Mouse (Mus musculus) kidney, adult 18-20 months (tissue): ENCODE measurements around the gene Ctcfl.

Experiments
- DNase-seq: peaks from one replicate; pipeline ENCODE4 v3.0.0; 2021

The Ctcfl gene

DNA sequence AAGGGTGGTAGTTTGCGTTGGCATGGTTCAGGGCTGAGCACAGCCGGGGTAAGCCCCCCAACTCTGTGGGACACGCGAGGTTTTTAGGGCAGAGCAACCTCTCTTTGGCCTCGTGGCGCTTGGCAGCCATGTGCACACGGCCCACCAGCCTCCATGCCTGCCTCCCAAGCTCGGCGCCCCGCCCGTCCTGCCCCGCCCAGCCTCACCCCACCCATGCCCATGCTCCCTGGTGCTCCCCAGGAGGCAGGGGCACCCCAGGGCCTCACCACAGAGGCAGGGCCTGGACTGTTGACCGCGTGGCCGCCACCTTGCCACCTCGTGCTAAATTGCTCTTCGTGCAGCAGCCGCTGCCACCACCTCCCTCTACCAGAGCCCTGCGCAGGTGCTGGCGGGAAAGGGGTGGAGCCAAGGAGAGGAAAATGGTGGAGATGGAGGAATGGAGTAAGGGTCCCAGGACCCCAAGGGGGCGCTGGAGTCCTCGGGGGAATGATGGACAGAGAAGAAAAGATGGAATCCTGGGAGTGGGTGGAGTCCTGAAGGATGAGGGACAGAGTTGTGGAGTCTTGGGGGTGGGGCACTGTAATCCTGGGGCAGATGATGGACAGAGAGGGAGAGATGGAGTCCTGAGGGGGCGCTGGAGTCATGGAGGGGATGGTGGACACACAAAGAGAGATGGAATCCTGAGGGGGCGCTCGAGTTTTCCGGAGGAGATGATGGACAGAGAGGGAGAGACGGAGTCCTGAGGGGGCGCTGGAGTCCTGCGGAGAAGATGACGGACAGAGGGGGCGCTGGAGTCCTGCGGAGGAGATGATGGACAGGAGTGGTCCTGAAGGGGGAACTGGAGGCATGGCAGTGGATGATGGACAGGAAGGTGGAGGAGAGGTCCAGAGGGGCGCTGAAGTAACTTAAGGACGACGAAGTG lies at the start of gene Ctcfl:
Gene Ctcfl, minus strand, starts transcription at position 503 of the 922 bp plus-strand sequence.
- DNase-seq, result no peak

DNA sequence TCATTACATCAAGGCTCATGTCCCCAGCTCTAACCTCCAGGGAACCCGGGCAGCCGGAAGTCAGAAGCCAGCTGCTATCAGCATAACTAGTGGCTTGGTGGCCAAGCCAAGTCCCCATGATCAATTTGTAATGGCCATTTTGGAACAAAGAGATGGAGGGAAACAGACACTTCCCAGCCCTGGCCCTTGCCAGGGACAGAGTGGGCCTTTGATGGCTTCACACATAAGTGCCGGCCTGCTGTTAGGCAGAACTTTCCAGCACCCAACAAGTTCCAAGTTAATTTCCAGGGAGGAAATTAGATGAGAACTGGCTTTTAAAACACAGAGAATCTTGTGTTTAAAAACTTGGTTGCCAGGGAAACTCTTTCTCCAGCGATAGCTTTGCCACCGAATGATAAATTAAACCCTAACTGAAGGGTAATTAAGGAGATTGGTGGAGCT lies 49.1 kb upstream of the Ctcfl start:
- peak; percentile 24 for DNase-seq

DNA sequence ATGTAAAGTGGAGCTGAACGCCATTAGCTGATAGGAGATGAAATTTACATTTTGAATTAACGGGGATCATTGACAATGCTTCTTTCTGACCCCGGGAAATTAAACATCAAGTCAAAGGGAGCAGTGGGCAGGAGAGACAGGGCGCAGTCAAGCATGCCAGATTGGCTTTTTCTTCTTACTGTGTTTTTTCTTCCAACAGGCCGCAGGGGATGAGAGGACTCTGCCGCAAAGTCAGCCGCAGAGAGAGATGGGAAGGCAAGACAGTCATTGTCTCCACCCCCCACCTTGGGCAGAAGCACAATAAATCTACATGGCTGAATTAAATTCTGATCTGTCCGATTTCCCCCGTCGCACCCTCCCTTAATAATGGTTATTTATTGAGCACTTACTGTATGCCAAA lies 46.0 kb upstream of the Ctcfl start:
- DNase-seq, result peak; percentile 23

DNA sequence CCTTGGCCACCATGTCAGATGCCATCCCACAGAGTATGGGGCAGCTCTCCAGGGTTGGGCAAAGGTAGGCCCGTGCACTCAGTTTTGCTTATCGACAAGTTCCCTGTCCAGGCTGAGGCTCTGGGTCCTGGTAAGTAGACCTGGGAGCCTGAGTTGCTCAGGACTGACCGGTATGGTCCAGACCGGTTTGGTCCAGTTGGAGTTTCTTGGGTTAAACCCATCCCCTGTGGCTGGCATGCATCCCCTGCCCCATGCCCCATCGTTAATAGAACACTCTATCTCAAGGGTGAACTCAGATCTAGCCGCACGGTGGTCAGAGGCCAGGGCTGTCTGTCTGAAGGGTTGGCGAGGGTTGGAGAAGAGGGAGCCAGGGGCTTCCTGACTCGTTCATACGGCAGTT lies 45.6 kb upstream of the Ctcfl start:
- DNase-seq, result peak; percentile 63

DNA sequence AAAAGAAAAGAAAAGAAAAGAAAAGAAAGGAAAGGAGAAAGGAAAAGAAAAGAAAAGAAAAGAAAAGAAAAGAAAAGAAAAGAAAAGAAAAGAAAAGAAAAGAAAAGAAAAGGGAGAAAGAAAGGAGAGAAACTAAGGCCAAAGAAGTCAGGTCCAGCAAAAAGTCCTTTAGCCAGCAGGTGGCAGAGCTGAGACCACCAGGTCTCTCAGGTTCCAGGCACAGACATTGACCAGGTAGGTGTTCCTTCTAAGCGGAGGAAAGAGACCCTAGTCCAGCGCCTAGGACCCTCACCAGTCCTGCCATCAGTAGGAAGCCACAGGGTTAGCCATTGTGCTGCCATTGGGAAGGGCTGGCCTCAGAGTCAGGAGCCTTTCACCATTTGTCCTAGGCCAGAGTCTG lies 45.0 kb upstream of the Ctcfl start:
- DNase-seq, result peak; percentile 78

DNA sequence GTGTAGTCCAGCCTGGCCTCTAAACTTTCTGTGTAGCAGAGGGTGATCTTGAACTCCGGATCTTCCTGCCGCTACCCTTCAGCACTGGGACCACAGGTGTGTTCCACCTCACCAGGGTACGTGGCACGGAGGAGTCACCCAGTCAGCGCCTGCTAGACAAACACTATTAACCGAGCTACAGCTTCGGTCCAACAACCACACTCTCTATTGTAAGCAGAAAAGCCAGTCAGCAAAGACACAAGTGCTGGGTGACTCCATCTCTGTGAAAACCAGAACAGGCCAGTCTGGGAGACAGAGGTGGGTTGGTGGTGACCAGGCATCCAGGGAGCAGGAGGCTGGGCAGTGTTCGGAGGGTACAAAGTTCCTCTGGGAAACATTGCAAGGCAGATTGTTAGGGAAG lies 44.1 kb upstream of the Ctcfl start:
- no peak for DNase-seq

DNA sequence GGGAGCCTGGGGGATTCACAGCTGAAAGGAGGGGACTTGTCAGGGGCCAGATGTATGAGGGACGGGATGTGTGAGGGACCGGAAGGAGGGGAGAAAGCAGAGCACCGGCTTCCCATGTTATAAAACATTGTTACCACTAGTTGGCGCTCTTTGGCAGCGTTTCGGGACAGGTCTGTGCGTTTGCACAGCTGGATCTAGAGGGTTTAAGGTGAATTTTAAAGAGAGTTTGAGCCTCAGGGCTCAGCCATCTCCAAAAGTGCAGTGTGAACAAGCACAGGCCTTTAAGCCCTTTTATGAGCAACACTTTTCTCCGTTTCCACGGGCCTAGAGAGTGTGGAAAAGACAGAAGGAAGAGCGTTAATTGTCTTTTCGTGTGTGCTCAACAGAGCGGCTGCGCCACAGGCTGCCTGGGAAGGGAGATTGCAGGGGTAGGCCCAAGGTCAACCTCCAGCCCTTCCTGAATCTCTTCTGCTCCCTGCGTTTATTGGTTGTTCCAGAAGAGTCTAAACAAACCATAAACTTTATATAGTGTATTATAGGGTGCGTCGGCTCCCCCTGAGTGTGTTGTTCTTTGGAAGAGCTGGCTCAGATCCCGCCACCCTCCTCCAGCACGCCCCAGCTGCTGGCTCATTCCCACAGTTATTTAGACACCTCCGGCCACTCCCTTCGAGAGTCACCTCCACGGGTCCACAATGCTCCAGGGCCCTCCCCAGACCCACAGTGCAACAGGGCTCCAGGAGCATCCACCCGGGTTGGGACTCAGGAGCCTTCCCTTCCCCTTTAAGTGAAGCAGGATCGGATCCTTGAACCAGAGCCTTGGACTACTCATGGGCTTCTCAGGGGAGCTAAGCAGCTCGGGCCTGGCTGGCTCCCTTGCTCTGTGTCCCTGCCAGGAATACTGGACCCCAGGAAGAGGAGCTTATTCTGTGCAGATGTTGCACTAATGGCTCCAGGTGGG lies 40.3 kb upstream of the Ctcfl start:
- DNase-seq, result peak; percentile 82

DNA sequence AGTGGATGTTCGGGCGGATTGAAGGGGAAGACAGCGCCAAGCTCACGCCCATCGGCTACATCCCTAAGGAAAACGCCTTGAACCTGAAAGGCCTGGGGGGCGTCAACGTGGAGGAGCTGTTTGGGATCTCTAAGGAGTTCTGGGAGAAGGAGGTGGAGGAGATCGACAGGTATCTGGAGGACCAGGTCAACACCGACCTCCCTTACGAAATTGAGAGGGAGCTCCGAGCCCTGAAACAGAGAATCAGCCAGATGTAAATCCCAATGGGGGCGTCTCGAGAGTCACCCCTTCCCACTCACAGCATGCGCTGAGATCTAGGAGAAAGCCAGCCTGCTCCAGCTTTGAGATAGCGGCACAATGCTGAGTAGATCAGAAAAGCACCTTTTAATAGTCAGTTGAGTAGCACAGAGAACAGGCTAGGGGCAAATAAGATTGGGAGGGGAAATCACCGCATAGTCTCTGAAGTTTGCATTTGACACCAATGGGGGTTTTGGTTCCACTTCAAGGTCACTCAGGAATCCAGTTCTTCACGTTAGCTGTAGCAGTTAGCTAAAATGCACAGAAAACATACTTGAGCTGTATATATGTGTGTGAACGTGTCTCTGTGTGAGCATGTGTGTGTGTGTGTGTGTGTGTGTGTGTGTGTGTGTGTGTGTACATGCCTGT lies 39.2 kb upstream of the Ctcfl start:
- peak; percentile 44 for DNase-seq

DNA sequence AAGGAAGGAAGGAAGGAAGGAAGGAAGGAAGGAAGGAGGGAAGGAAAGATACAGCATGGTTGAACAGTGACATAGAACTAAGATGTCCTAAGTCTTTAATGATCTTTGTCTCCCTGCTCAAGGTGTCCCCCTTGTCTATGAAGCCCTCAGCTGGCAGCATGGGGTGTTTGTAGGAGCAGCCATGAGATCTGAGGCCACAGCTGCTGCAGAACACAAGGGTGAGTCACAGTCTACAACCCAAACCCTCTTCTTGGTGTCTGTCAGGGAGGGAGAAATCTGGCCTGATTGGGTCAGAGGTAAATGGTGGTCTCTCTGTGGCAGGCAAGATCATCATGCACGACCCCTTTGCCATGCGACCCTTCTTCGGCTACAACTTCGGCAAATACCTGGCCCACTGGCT lies 38.5 kb upstream of the Ctcfl start:
- DNase-seq, result no peak

DNA sequence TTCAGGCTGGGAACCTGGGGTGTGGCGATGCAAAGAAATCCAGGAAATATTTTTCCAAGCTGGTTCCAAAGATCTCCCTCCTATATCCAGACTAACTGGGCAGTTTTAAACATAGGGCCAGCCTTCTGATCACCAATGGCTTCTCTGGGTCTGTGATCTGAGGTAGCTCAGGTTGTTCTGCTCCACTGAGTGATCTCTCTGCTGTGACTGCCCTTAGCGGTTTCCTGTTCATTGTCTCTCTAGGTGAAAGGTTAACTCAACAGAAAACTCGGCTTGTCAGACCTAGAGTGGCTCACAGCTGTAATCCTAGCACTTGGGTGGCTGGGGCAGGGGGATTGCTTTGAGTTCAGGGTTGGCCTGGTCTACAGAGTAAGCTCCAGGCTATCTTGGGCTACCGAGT lies 38.1 kb upstream of the Ctcfl start:
- DNase-seq, result no peak

DNA sequence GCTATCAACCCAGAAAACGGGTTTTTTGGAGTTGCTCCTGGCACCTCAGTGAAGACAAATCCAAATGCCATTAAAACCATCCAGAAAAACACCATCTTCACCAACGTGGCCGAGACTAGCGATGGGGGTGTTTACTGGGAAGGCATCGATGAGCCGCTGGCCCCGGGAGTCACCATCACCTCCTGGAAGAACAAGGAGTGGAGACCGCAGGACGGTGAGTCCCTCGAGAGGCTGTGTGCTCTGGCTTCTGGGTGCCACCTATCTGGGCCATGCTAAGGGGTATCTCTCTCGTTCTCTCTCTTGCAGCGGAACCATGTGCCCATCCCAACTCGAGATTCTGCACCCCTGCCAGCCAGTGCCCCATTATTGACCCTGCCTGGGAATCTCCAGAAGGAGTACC lies 37.6 kb upstream of the Ctcfl start:
- no peak for DNase-seq

DNA sequence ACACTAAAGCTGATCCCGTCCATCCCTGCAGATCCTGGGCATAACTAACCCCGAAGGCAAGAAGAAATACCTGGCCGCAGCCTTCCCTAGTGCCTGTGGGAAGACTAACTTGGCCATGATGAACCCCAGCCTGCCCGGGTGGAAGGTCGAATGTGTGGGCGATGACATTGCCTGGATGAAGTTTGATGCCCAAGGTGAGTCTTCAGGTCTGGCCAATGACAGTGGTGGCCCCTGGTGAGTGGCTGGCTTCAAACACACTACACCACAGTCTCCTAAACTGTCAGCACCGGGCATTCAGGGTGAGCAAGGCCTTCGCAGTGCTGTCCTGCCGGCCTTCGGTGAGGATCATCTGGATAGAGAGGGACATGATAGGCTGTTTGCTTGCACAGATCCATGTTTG lies 36.6 kb upstream of the Ctcfl start:
- DNase-seq, result peak; percentile 46

DNA sequence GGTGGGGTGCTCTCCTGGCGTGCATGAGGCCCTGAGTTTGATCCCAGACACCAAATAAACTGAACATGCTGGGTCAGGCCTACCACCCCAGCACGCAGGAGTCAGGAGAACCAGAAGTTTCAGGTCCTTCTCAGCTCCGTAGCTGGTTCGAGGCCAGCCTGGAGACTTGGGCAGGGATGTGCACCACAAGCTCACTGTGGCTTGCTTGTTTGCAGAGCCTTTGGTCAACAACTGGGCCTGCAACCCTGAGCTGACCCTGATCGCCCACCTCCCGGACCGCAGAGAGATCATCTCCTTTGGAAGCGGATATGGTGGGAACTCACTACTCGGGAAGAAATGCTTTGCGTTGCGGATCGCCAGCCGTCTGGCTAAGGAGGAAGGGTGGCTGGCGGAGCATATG lies 35.6 kb upstream of the Ctcfl start:
- DNase-seq, result peak; percentile 28

DNA sequence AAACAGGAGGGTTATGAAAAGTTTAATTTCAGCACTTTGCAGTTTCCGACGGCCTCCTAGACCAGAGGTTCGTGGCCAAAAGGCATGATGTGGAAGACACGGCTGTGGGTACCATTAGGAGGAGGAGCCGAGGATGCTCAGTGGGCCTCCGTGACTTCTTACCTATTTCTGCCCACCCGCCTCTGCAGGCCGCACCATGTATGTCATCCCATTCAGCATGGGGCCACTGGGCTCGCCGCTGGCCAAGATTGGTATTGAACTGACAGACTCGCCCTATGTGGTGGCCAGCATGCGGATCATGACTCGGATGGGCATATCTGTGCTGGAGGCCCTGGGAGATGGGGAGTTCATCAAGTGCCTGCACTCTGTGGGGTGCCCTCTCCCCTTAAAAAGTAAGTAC lies 35.2 kb upstream of the Ctcfl start:
- peak; percentile 33 for DNase-seq

DNA sequence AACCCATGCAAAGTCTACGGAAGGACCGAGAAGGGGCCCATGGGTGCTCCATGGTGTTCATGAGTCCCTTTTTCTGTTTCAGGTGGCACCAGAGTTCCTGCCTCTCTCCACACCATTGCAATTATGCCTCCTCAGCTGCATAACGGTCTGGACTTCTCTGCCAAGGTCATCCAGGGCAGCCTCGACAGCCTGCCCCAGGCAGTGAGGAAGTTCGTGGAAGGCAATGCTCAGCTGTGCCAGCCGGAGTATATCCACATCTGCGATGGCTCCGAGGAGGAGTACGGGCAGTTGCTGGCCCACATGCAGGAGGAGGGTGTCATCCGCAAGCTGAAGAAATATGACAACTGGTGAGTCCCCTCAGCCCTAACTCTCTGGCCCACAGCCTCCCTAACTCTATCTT lies 33.9 kb upstream of the Ctcfl start:
- no peak for DNase-seq

DNA sequence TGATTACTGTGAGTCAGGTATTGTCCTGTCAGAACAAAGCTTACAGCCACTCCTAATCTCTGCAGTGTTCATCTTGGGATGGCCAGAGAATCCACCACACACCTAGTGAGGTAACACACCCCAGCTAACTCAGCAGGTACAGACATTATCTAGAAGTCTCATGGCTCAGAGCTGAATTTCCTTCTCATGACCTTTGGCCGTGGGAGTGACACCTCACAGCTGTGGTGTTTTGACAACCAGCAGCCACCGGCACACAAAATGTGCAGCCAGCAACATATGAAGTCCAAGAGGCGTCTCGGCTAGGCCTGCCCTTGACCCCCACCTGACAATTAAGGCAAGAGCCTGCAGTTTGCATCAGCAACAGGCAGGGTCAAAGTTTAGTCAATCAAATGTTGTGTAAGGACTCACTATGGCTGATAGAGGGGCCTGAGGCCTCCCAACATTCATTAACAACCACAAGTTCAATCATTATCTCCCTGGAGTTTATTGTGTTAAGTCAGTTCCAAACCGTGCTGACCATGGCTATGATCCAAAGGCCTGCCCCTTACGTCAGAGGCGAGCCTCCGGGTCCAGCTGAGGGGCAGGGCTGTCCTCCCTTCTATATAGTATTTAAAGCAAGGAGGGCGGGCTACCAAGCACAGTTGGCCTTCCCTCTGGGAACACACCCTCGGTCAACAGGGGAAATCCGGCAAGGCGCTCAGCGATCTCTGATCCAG lies 33.3 kb upstream of the Ctcfl start, which contains the start of gene Pck1:
Gene Pck1, plus strand, starts transcription at position 613 of the 716 bp plus-strand sequence.
- DNase-seq, result peak; percentile 91

DNA sequence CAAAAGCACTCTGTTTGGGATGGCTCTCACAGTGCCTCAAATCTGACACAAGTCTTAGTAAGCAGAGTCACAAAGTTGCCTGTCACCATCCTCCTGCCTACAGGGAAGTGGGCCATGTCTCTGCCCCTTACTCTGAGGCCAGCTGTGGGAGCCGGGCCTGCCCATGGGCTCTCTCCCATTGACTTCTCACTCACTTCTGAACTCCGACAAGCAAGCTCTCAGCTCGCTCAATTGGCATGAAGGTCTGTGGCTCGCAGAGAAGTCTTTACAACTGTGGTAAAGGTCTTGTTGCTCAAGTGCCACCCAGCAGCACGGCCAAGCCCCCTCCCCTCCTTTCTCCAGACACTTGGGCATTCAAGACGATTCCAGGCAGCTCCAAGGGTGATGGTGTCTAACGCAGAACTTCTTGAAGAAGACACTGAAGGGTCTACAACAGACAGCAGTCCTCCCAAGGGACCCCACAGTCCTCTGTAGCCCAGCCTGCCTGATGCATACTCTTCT lies 32.5 kb upstream of the Ctcfl start:
- no peak for DNase-seq

DNA sequence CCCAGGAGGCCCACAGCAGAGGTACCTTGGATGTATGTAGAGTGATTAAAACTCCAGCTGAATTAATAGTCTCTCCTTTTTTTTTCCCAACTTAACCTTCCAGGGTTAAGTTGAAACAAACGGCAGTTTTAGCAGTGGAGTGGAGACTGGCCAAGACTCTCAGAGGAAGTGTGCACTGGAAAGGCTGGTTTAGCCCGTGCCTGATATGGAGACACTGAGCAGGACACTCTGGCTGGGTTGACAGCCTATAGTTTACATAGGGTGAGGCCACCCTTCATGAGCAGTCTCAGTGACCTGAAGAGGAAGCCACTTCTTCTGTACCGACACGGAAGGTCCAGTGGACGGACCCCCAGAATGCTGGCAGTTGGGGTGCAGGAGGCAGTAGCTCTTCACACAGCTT lies 32.0 kb upstream of the Ctcfl start:
- DNase-seq, result no peak

DNA sequence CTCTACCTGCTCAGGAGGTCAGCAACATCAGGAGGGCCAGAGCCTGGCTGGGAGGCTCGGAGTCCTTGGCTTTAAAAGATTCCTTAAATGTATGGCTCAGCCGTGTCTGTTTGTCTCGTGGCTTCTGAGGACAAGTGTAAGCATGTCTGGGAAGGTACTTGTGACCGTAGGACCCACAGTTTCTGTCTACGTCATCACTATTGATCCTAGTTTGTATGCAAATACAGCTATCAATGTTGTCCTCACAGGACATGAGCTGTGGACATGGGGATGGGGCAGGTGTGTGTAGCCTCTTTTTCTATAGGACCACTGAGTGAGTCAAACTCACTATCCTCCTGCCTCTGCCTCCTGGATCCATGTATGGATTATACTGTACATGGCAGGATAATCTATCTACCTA lies 28.7 kb upstream of the Ctcfl start:
- no peak for DNase-seq

DNA sequence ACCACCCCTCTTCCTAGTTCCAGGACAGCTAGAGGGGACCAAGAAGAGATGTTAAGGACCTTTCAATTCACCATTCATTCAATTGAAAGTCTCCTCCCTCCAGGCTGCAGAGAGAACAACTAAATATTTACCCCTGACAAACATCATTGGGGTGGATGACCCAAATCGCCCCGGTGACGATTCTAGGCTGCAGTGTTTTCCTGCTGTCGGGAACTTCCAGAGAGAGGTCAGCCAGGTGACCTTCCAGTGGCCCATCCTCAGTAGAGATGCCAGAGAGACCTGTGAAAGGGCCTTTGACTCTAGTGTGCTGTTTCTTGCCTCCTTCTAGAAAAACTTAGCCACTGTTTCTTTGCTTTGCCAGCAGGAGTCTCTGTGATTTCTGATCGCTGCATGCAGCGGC lies 27.4 kb upstream of the Ctcfl start:
- DNase-seq, result no peak

DNA sequence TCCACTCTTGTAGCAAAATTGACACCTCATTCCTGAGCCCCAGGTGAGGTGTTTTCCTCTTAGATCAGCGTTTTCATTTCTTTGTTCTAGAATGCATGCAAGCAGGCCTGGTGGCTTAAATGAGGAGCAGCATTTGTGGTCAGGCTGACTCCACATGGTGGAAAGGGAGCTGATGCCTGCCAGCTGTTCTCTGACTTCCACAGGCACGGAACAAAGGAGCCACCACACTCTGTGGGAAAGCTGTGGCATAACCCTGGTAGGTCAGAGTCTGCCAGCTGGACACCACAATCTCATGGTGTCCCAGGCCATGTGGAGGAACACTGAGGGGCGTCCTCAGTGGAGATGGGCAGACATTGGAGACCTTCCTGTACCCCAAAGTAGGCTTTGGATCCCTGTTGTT lies 26.5 kb upstream of the Ctcfl start:
- no peak for DNase-seq

DNA sequence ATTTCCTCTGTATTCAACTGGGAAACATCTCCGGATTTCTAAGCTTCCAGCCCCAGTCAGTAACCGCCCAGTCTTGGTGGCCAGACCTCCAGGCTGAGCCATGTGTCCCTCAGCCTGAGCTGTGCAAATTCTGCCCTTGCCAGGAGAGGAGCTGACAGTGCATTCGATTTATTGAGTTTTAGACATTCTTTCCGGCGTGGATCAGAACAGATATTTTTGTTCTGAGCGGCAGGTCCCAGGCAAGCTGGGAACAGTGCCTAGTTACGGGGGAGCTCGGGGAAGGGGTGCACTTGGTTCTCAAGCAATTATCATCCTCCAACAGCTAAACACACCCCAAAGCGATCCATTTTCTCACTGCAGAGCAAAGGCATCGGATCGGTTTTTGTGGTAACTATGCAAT lies 24.3 kb upstream of the Ctcfl start:
- no peak for DNase-seq
